Mouse (Mus musculus) cortical plate, adult 2 months (tissue): Measurements from ENCODE around the gene Gpr21. TPM values are rescaled to one million over a fixed set of nuclear protein-coding genes. Genes with fewer than 3 reads are reported as not detected.

Source experiments
- H3K27ac ChIP-seq: fragments of 200-500 bp; 2 replicates; pipeline ENCODE4 v1.5.1; 2012; ENCODE audit warnings: low read length, control low read depth, inconsistent platforms; ENCODE audit not compliant: insufficient read depth
- H3K4me1 ChIP-seq: fragments of 200-500 bp; 2 replicates; pipeline ENCODE4 v1.6.1; 2011; ENCODE audit warnings: low read length; ENCODE audit not compliant: control insufficient read depth, insufficient read depth
- H3K4me3 ChIP-seq: fragments of 200-500 bp; 2 replicates; pipeline ENCODE4 v1.5.1; 2011; ENCODE audit warnings: mild to moderate bottlenecking, low read length, control low read depth; ENCODE audit not compliant: insufficient read depth
- CTCF ChIP-seq: fragments of 200-500 bp; IDR thresholded peaks from 2 replicates; pipeline ENCODE4 v1.5.1; 2011; ENCODE audit warnings: mild to moderate bottlenecking, control low read depth, low read length; ENCODE audit not compliant: insufficient read depth; ENCODE audit errors: extremely low read depth
- POLR2A ChIP-seq: fragments of 200-500 bp; IDR thresholded peaks from 2 replicates; pipeline ENCODE4 v1.6.1; 2011; ENCODE audit warnings: mild to moderate bottlenecking, low read length, control low read depth; ENCODE audit not compliant: insufficient read depth; ENCODE audit errors: extremely low read depth
- polyA plus RNA-seq: library from polyadenylated mRNA; depleted of rRNA; stranded (reverse); fragments of >200 nt; gene quantifications from 2 replicates; pipeline ENCODE4 v1.2.3, GENCODE M21; 2012; rRNA removed

The Gpr21 gene
- polyA plus RNA-seq, 1 experiment = 1.8 TPM

DNA sequence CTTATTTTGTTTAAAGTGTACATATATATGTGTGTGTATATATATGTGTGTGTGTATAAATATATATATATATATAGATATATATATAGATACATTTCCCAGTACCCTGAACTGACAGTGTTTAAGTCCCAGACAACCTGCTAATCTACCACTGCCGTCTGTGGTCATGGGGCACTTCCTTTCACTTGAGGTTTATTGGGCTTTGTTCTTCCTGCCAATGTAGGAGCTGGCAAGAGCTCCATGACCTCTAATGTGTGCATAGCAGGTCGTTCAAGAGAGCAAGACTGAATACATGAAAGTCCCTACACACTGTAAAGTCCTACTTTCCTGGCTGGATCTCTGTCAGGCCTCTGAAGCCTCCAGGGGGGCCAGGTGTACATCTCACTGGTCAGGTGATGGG lies 49.4 kb downstream of the Gpr21 start:
- TF ChIP-seq CTCF = no peak
- no peak for TF ChIP-seq POLR2A
- no peak overlapping the region for H3K27ac ChIP-seq
- peaks cover 3% of the 10 kb centered on the region; the same call in 1 of the 2 replicates for H3K4me1 ChIP-seq
- H3K4me3 ChIP-seq = no peak overlapping the region

DNA sequence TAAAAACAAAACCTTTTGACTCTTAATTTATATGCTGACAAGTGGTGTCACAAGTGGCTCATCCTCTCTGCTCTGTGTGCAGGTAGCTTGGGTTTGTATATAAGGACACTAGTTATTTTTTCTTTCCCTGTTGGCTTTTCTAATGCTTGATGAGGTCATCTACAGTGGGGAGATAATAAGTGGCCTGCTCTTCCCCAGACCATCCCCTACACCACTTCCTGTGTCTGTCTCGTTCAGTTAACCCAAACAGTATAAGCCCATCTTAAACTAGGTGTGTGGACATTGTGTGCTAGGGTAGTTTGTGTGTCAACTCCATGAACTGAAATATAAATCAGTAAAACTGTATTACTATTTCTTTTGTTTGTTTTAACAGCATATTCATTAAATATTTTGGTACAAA lies 49.9 kb downstream of the Gpr21 start:
- no peak overlapping the region for H3K4me3 ChIP-seq
- peaks cover 3% of the 10 kb centered on the region; the same call in 1 of the 2 replicates for H3K4me1 ChIP-seq
- TF ChIP-seq POLR2A (no peak), CTCF (no peak)
- H3K27ac ChIP-seq = no peak overlapping the region

DNA sequence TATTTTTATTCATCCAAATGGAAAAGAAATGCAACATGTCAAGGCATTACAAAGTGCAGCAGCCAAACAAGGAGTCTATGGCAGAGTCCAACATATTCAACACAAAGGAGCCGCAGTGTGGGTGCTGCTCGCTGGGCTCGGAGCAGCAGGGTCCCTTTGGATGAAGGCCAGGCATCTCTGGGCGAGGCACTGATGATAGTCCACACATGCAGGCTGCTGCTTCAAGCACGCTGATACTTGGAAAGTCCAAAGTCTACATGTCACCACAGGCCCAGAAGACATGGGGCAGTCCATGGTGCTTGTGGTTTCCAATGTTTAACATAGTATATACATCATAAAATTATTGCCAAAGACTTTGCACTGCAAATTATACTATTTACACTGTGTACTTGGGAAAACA lies 53.8 kb downstream of the Gpr21 start:
- Histone ChIP-seq H3K4me3 (no peak overlapping the region), H3K27ac (no peak overlapping the region), H3K4me1 (peaks cover 3% of the 10 kb centered on the region)
- TF ChIP-seq POLR2A (no peak), CTCF (no peak)

Other genes with a start within 250 kb of the Gpr21 start
- gene Olfr368, start 189.8 kb upstream of the Gpr21 start, polyA plus RNA-seq = not detected in 2 replicates
- 21.5 and 22.1 TPM in 2 replicates for gene Pdcl, start 157.0 kb upstream of the Gpr21 start, polyA plus RNA-seq
- 25.2 and 25.5 TPM in 2 replicates for gene Rc3h2, start 93.4 kb upstream of the Gpr21 start, polyA plus RNA-seq
- gene Zbtb26, start 73.2 kb upstream of the Gpr21 start, polyA plus RNA-seq = 5.7 and 5.8 TPM in 2 replicates
- gene Zbtb6, start 73.2 kb upstream of the Gpr21 start, polyA plus RNA-seq = 7.2 and 7.7 TPM in 2 replicates
- gene Rabgap1, start 73.1 kb upstream of the Gpr21 start, polyA plus RNA-seq = 41.7 and 42.6 TPM in 2 replicates
- 73.4 and 80.3 TPM in 2 replicates for gene Strbp, start 187.5 kb downstream of the Gpr21 start, polyA plus RNA-seq